Mouse (Mus musculus) lung, adult 2 months (tissue): ENCODE measurements at regions not wholly inside any gene's neighbourhood (a gene's known extent, or its start where the extent isn't known, plus 50 kb on each side); places are given as distances from the start of the nearest gene placed in this dataset.

Experiments
- DNase-seq: peaks from one replicate; pipeline ENCODE4 v3.0.0; 2022
- H3K4me1 ChIP-seq: fragments of 200-500 bp; 2 replicates; pipeline ENCODE4 v1.6.1; 2011; ENCODE audit warnings: low read length; ENCODE audit not compliant: control insufficient read depth, insufficient read depth
- H3K4me3 ChIP-seq: fragments of 200-500 bp; replicated peaks from 2 replicates; pipeline ENCODE3; 2011; ENCODE audit warnings: low read depth, mild to moderate bottlenecking, control low read depth, low read length; ENCODE audit errors: extremely low read depth
- CTCF ChIP-seq: fragments of 200-500 bp; IDR thresholded peaks from 2 replicates; pipeline ENCODE4 v1.5.1; 2011; ENCODE audit warnings: mild to moderate bottlenecking, low read length, control low read depth; ENCODE audit not compliant: insufficient read depth
- POLR2A ChIP-seq: fragments of 200-500 bp; IDR thresholded peaks from 2 replicates; pipeline ENCODE4 v1.6.1; 2011; ENCODE audit warnings: low read depth, mild to moderate bottlenecking, control low read depth, low read length, borderline replicate concordance; ENCODE audit errors: extremely low read depth
- WGBS: fragments of 180-500 bp; shearing (Covaris S2); methylation state at CpG from one replicate; pipeline ENCODE4 v1.1.7; 2018; 5-methylcytosine and 5-hydroxymethylcytosine counted together

- DNase-seq, result no peak
- 35% methylated on average over 7 of the region's 7 CpGs for WGBS
- no peaks in the 10 kb centered on the region for H3K4me1 ChIP-seq
- TF ChIP-seq CTCF (no peak), POLR2A (no peak)
- H3K4me3 ChIP-seq, result no peak overlapping the region
Observed at GRCm38 (mm10) chr8:91897381-91897780, 95.5 kb upstream of the Irx3 start.

- no peak for DNase-seq
- 81% methylated on average over 6 of the region's 6 CpGs for whole genome bisulfite sequencing
- H3K4me1 ChIP-seq, result no peaks in the 10 kb centered on the region
- no peak overlapping the region for H3K4me3 ChIP-seq
- TF ChIP-seq CTCF (no peak), POLR2A (no peak)
Observed at GRCm38 (mm10) chr8:91895987-91896386, 94.1 kb upstream of the Irx3 start.

GRCm38 (mm10) chr8:91884862-91885261, 83.0 kb upstream of the Irx3 start:
- H3K4me1 ChIP-seq, result no peaks in the 10 kb centered on the region
- no peak for DNase-seq
- no peak overlapping the region for H3K4me3 ChIP-seq
- TF ChIP-seq POLR2A (no peak), CTCF (no peak)
- WGBS, result 62% methylated on average over 2 of the region's 2 CpGs

- no peak for TF ChIP-seq POLR2A
- TF ChIP-seq CTCF, result no peak
- WGBS, result 37% methylated on average over 3 of the region's 3 CpGs
- no peak for DNase-seq
- Histone ChIP-seq H3K4me1 (no peaks in the 10 kb centered on the region), H3K4me3 (no peak overlapping the region)
Observed at GRCm38 (mm10) chr8:91884325-91884724, 82.5 kb upstream of the Irx3 start.

GRCm38 (mm10) chr8:91883012-91883411, 81.1 kb upstream of the Irx3 start:
- Histone ChIP-seq H3K4me1 (no peaks in the 10 kb centered on the region), H3K4me3 (no peak overlapping the region)
- DNase-seq, result no peak
- WGBS, result 82% methylated on average over 4 of the region's 4 CpGs
- TF ChIP-seq POLR2A (no peak), CTCF (no peak)

- Histone ChIP-seq H3K4me3 (no peak overlapping the region), H3K4me1 (no peaks in the 10 kb centered on the region)
- no peak for DNase-seq
- TF ChIP-seq CTCF (no peak), POLR2A (no peak)
- 72% methylated on average over 5 of the region's 5 CpGs for WGBS
Observed at GRCm38 (mm10) chr8:91878886-91879285, 77.0 kb upstream of the Irx3 start.

- H3K4me3 ChIP-seq, result no peak overlapping the region
- TF ChIP-seq POLR2A (no peak), CTCF (no peak)
- peaks cover 3% of the 10 kb centered on the region; the same call in 1 of the 2 replicates for H3K4me1 ChIP-seq
- WGBS, result 61% methylated on average over 15 of the region's 15 CpGs
- no peak for DNase-seq
Observed at GRCm38 (mm10) chr8:91876161-91876560, 74.3 kb upstream of the Irx3 start.

- DNase-seq, result no peak
- H3K4me1 ChIP-seq, result peaks cover 3% of the 10 kb centered on the region; the same call in 1 of the 2 replicates
- TF ChIP-seq POLR2A, result no peak
- TF ChIP-seq CTCF, result no peak
- H3K4me3 ChIP-seq, result no peak overlapping the region
- WGBS, result 63% methylated on average over 5 of the region's 5 CpGs
Observed at GRCm38 (mm10) chr8:91873232-91873631, 71.4 kb upstream of the Irx3 start.

GRCm38 (mm10) chr8:91872278-91873115, 70.6 kb upstream of the Irx3 start:
- DNase-seq, result no peak
- no peak for TF ChIP-seq CTCF
- no peak for TF ChIP-seq POLR2A
- H3K4me3 ChIP-seq, result no peak overlapping the region
- 11% methylated on average over 29 of the region's 29 CpGs for WGBS
- peaks cover 3% of the 10 kb centered on the region; the same call in 1 of the 2 replicates for H3K4me1 ChIP-seq

GRCm38 (mm10) chr8:91867069-91867468, 65.2 kb upstream of the Irx3 start:
- TF ChIP-seq CTCF (no peak), POLR2A (no peak)
- WGBS, result 42% methylated on average over 7 of the region's 7 CpGs
- no peak overlapping the region for H3K4me3 ChIP-seq
- DNase-seq, result no peak
- H3K4me1 ChIP-seq, result no peaks in the 10 kb centered on the region
